Mouse (Mus musculus): ENCODE data around the gene Klk4. TPM values are rescaled to one million over a fixed set of nuclear protein-coding genes. Genes with fewer than 3 reads are reported as not detected.

Gene Klk4
- total and polyA plus RNA-seq, 2 experiments from 2014 or later, result 0.71 to 1.1 TPM

- TF ChIP-seq CTCF (IDR thresholded peaks at IDR 0.05; ENCODE audit: low read depth), result no peak
- no peaks in the 10 kb centered on the region for H3K36me3 ChIP-seq (ENCODE audit: insufficient read depth)
- DNase-seq (no peak), ATAC-seq (no peak)
- no peaks in the 10 kb centered on the region for H3K4me1 ChIP-seq (ENCODE audit: insufficient read depth)
- peaks cover 4% of the 10 kb centered on the region; the same call in 1 of the 2 replicates for H3K27me3 ChIP-seq (ENCODE audit: insufficient read depth, low read length)
- no peak overlapping the region for H3K9ac ChIP-seq
- no peak overlapping the region for H3K4me3 ChIP-seq (ENCODE audit: low read depth, low read length)
- H3K9me3 ChIP-seq (ENCODE audit: low read length), result no peaks in the 10 kb centered on the region
- no peak overlapping the region for H3K4me2 ChIP-seq (ENCODE audit: low read depth)
- 20% methylated on average over 4 of the region's 4 CpGs for WGBS
- H3K27ac ChIP-seq (ENCODE audit: low read depth, low read length), result no peak overlapping the region
Measured at GRCm38 (mm10) chr7:43882346-43882745, 1.4 kb downstream of the Klk4 start.

- H3K36me3 ChIP-seq (ENCODE audit: insufficient read depth), result no peaks in the 10 kb centered on the region
- DNase-seq, result no peak
- H3K27me3 ChIP-seq (ENCODE audit: insufficient read depth, low read length), result peaks cover 4% of the 10 kb centered on the region; the same call in 1 of the 2 replicates
- no peak overlapping the region for H3K4me3 ChIP-seq (ENCODE audit: low read depth, low read length)
- ATAC-seq, result no peak
- H3K27ac ChIP-seq (ENCODE audit: low read depth, low read length), result no peak overlapping the region
- no peaks in the 10 kb centered on the region for H3K9me3 ChIP-seq (ENCODE audit: low read length)
- no peaks in the 10 kb centered on the region for H3K4me1 ChIP-seq (ENCODE audit: insufficient read depth)
- no peak overlapping the region for H3K9ac ChIP-seq
- TF ChIP-seq CTCF (IDR thresholded peaks at IDR 0.05; ENCODE audit: low read depth), result no peak
- no peak overlapping the region for H3K4me2 ChIP-seq (ENCODE audit: low read depth)
- WGBS, result 31% methylated on average over 4 of the region's 4 CpGs
Measured at GRCm38 (mm10) chr7:43882811-43883210, 1.9 kb downstream of the Klk4 start.

GRCm38 (mm10) chr7:43883547-43883946 lies 2.6 kb downstream of the Klk4 start:
- no peak overlapping the region for H3K27ac ChIP-seq (ENCODE audit: low read depth, low read length)
- H3K4me3 ChIP-seq (ENCODE audit: low read depth, low read length), result peak overlapping the region; percentile 0; the same call in 1 of the 2 replicates
- peak overlapping the region; percentile 16; the same call in 1 of the 2 replicates for H3K4me2 ChIP-seq (ENCODE audit: low read depth)
- TF ChIP-seq CTCF (IDR thresholded peaks at IDR 0.05; ENCODE audit: low read depth), result peak; percentile 70
- H3K27me3 ChIP-seq (ENCODE audit: insufficient read depth, low read length), result peaks cover 4% of the 10 kb centered on the region; the same call in 1 of the 2 replicates
- no peak overlapping the region for H3K9ac ChIP-seq
- no peaks in the 10 kb centered on the region for H3K4me1 ChIP-seq (ENCODE audit: insufficient read depth)
- ATAC-seq, result peak; percentile 55; the same call in 1 of the 2 replicates
- DNase-seq, result peak; percentile 16
- WGBS, result 6% methylated on average over 14 of the region's 14 CpGs
- no peaks in the 10 kb centered on the region for H3K9me3 ChIP-seq (ENCODE audit: low read length)
- H3K36me3 ChIP-seq (ENCODE audit: insufficient read depth), result no peaks in the 10 kb centered on the region

GRCm38 (mm10) chr7:43891365-43891764 lies 10.4 kb downstream of the Klk4 start:
- no peak overlapping the region for H3K27ac ChIP-seq (ENCODE audit: low read depth, low read length)
- TF ChIP-seq CTCF (IDR thresholded peaks at IDR 0.05; ENCODE audit: low read depth), result no peak
- H3K27me3 ChIP-seq (ENCODE audit: insufficient read depth, low read length), result no peaks in the 10 kb centered on the region
- H3K4me3 ChIP-seq (ENCODE audit: low read depth, low read length), result no peak overlapping the region
- H3K9ac ChIP-seq, result no peak overlapping the region
- H3K4me2 ChIP-seq (ENCODE audit: low read depth), result no peak overlapping the region
- no peaks in the 10 kb centered on the region for H3K36me3 ChIP-seq (ENCODE audit: insufficient read depth)
- ATAC-seq (no peak), DNase-seq (no peak)
- 61% methylated on average over 5 of the region's 5 CpGs for whole genome bisulfite sequencing
- H3K4me1 ChIP-seq (ENCODE audit: insufficient read depth), result no peaks in the 10 kb centered on the region
- no peaks in the 10 kb centered on the region for H3K9me3 ChIP-seq (ENCODE audit: low read length)

- WGBS, result 71% methylated on average over 3 of the region's 3 CpGs
- H3K27me3 ChIP-seq (ENCODE audit: insufficient read depth, low read length), result no peaks in the 10 kb centered on the region
Measured at GRCm38 (mm10) chr7:43891788-43892187, 10.8 kb downstream of the Klk4 start.

GRCm38 (mm10) chr7:43894836-43895235 lies 13.9 kb downstream of the Klk4 start:
- H3K4me1 ChIP-seq (ENCODE audit: insufficient read depth), result no peaks in the 10 kb centered on the region
- no peak overlapping the region for H3K27ac ChIP-seq (ENCODE audit: low read depth, low read length)
- peak; percentile 93 for DNase-seq
- H3K27me3 ChIP-seq (ENCODE audit: insufficient read depth, low read length), result no peaks in the 10 kb centered on the region
- ATAC-seq, result peak; percentile 99
- peak; percentile 97 for TF ChIP-seq CTCF (IDR thresholded peaks at IDR 0.05; ENCODE audit: low read depth)
- no peaks in the 10 kb centered on the region for H3K9me3 ChIP-seq (ENCODE audit: low read length)
- 15% methylated on average over 1 of the region's 1 CpGs for WGBS
- no peak overlapping the region for H3K4me2 ChIP-seq (ENCODE audit: low read depth)
- no peak overlapping the region for H3K4me3 ChIP-seq (ENCODE audit: low read depth, low read length)
- H3K9ac ChIP-seq, result no peak overlapping the region
- H3K36me3 ChIP-seq (ENCODE audit: insufficient read depth), result no peaks in the 10 kb centered on the region

More at GRCm38 (mm10) chr7:43891788-43892187, 10.8 kb downstream of the Klk4 start:
- ATAC-seq (no peak), DNase-seq (no peak)
- TF ChIP-seq CTCF (IDR thresholded peaks at IDR 0.05; ENCODE audit: low read depth), result no peak
- no peaks in the 10 kb centered on the region for H3K9me3 ChIP-seq (ENCODE audit: low read length)
- no peaks in the 10 kb centered on the region for H3K36me3 ChIP-seq (ENCODE audit: insufficient read depth)
- no peak overlapping the region for H3K4me3 ChIP-seq (ENCODE audit: low read depth, low read length)
- no peak overlapping the region for H3K4me2 ChIP-seq (ENCODE audit: low read depth)
- no peaks in the 10 kb centered on the region for H3K4me1 ChIP-seq (ENCODE audit: insufficient read depth)
- no peak overlapping the region for H3K9ac ChIP-seq
- H3K27ac ChIP-seq (ENCODE audit: low read depth, low read length), result no peak overlapping the region

GRCm38 (mm10) chr7:43914821-43915220 lies 33.9 kb downstream of the Klk4 start:
- Histone ChIP-seq H3K9me3 (ENCODE audit: low read length) (no peaks in the 10 kb centered on the region), H3K4me1 (ENCODE audit: insufficient read depth) (no peaks in the 10 kb centered on the region), H3K9ac (no peak overlapping the region), H3K27me3 (ENCODE audit: insufficient read depth, low read length) (no peaks in the 10 kb centered on the region), H3K27ac (ENCODE audit: low read depth, low read length) (no peak overlapping the region), H3K4me2 (ENCODE audit: low read depth) (no peak overlapping the region), H3K4me3 (ENCODE audit: low read depth, low read length) (no peak overlapping the region), H3K36me3 (ENCODE audit: insufficient read depth) (no peaks in the 10 kb centered on the region)
- DNase-seq (no peak), ATAC-seq (no peak)
- no peak for TF ChIP-seq CTCF (IDR thresholded peaks at IDR 0.05; ENCODE audit: low read depth)
- WGBS, result 78% methylated on average over 9 of the region's 9 CpGs

Measured in forebrain, postnatal 0 days (tissue).